Mouse (Mus musculus) cerebellum, adult 2 months (tissue): ENCODE data around the gene Mknk1. TPM values are rescaled to one million over a fixed set of nuclear protein-coding genes. Genes with fewer than 3 reads are reported as not detected.

Source experiments
- DNase-seq, 2 experiments: peaks; one replicate each; pipeline ENCODE4 v3.0.0; 2021
- H3K27ac ChIP-seq: fragments of 200-500 bp; 2 replicates; pipeline ENCODE4 v1.5.1; 2012; ENCODE audit warnings: low read length, control low read depth, inconsistent platforms; ENCODE audit not compliant: insufficient read depth
- H3K27me3 ChIP-seq: fragments of 200-500 bp; 2 replicates; pipeline ENCODE4 v1.6.1; 2012; ENCODE audit warnings: inconsistent platforms, mild to moderate bottlenecking, low read length, moderate library complexity; ENCODE audit not compliant: control insufficient read depth, insufficient read depth
- H3K4me1 ChIP-seq: fragments of 200-500 bp; 2 replicates; pipeline ENCODE4 v1.6.1; 2011; ENCODE audit warnings: low read length; ENCODE audit not compliant: control insufficient read depth, insufficient read depth
- H3K4me3 ChIP-seq: fragments of 200-500 bp; replicated peaks from 2 replicates; pipeline ENCODE3; 2011; ENCODE audit warnings: mild to moderate bottlenecking, low read depth, low read length, control low read depth; ENCODE audit not compliant: insufficient read depth
- CTCF ChIP-seq: fragments of 200-500 bp; IDR thresholded peaks from 2 replicates; pipeline ENCODE4 v1.5.1; 2011; ENCODE audit warnings: low read depth, mild to moderate bottlenecking, control low read depth, low read length, moderate library complexity, borderline replicate concordance; ENCODE audit not compliant: insufficient read depth
- POLR2A ChIP-seq: fragments of 200-500 bp; IDR thresholded peaks from 2 replicates; pipeline ENCODE4 v1.6.1; 2011; ENCODE audit warnings: low read length, control low read depth, borderline replicate concordance; ENCODE audit not compliant: insufficient read depth
- WGBS: fragments of 180-500 bp; shearing (Covaris S2); methylation state at CpG from one replicate; pipeline ENCODE4 v1.1.7; 2018; 5-methylcytosine and 5-hydroxymethylcytosine counted together
- polyA plus RNA-seq: library from polyadenylated mRNA; depleted of rRNA; stranded (reverse); fragments of >200 nt; gene quantifications from 2 replicates; pipeline ENCODE4 v1.2.3, GENCODE M21; 2012

The Mknk1 gene
- polyA plus RNA-seq, 1 experiment: 58.3 TPM

DNA sequence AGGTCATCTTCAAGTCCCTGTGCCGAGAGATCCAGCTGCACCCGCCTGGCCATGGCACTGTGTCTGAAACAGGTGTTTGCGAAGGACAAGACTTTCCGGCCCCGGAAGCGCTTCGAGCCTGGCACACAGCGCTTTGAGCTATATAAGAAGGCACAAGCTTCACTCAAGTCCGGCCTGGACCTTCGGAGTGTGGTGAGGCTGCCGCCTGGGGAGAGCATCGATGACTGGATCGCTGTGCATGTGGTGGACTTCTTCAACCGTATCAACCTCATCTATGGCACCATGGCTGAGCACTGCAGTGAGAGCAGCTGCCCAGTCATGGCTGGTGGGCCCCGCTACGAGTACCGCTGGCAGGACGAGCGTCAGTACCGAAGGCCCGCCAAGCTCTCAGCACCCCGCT is 7.8 kb upstream of the Mknk1 start:
- H3K4me1 ChIP-seq: no peaks in the 10 kb centered on the region
- H3K27ac ChIP-seq: no peak overlapping the region
- WGBS: 93% methylated on average over 22 of the region's 22 CpGs
- H3K27me3 ChIP-seq: no peaks in the 10 kb centered on the region
- DNase-seq: no peak
- TF ChIP-seq CTCF: no peak
- no peak for TF ChIP-seq POLR2A
- H3K4me3 ChIP-seq: no peak overlapping the region

DNA sequence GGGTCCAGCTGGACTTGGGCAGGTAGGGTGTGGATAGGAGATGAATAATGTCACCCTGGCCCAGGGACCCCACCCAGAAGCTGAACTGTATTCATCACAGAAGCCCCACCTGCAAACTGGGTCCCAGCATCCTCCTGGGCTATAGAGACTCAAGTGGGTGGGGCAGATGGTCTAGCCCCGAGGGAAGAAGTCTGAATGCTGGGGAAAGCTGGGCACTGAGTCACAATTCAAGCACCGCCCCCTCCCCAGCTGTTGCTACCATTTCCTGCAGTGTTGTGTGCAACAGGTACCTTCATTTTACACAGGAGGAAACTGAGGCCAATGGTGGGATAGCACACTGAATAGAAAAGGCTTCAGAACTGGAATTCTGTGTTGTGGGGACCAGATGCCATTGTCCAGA is 7.0 kb upstream of the Mknk1 start:
- H3K4me3 ChIP-seq: no peak overlapping the region
- 53% methylated on average over 2 of the region's 2 CpGs for WGBS
- H3K27ac ChIP-seq: no peak overlapping the region
- DNase-seq: no peak
- no peaks in the 10 kb centered on the region for H3K4me1 ChIP-seq
- TF ChIP-seq CTCF: no peak
- TF ChIP-seq POLR2A: no peak
- no peaks in the 10 kb centered on the region for H3K27me3 ChIP-seq

DNA sequence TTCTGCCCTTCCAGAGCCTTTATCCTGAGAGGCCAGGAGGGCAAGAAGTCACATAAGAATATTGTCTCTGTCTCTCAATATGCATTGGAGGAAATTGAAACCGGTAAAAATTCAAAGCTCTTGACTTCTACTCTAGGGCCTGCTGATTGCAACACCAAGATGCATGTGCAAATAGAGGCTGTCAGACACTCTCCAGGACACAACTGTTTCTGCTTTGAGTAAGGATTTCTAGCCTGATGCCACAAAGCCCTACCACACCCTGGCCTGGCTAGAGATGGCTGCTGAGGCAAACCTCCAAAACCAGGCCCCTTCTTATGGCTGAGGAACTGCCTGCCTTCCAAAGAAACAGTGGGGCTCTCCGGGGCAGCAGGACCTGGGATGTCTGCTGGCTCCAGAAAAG is 3.4 kb upstream of the Mknk1 start:
- DNase-seq: no peak
- Histone ChIP-seq H3K4me1 (no peaks in the 10 kb centered on the region), H3K4me3 (no peak overlapping the region), H3K27ac (no peak overlapping the region), H3K27me3 (no peaks in the 10 kb centered on the region)
- TF ChIP-seq CTCF (no peak), POLR2A (no peak)
- 50% methylated on average over 2 of the region's 2 CpGs for WGBS

DNA sequence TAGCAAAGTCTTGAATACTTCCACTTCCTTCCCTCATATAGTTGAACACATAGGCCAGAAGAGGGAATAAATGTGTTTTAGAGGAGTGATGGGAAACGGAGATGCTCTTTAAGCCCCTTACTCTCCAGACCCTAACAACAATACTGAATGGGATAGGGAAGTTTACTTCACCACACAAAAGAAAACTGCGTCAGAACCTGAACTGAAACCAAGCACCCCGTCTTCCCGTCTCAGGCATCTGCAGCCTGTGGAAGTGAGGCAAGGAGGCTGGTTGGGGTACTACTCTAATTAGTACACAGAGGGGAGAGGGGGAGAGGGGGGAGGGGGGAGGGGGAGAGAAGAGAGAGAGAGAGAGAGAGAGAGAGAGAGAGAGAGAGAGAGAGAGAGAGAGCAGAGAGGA is 802 bp upstream of the Mknk1 start:
- no peak for DNase-seq
- Histone ChIP-seq H3K27me3 (no peaks in the 10 kb centered on the region), H3K27ac (no peak overlapping the region), H3K4me1 (no peaks in the 10 kb centered on the region), H3K4me3 (no peak overlapping the region)
- TF ChIP-seq CTCF (no peak), POLR2A (no peak)
- 58% methylated on average over 4 of the region's 4 CpGs for WGBS

DNA sequence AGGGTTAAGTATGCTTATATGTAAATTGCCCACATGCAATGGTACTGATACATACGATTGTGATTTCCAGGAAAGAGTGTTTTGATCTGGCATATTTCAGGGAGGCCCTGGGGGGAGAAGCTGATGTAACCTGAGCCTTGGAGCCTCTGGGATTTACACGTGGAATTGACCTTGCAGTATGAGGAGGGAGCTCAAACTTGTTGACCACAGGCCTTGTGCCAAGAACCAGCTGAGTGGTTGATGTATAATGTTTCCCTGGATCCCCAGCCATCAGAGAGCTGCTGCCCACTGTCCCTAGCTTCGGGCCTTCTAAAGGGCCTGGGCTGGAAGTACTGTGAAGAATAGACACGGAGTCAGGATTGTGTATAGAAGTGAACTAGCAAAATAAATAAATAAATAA is 958 bp downstream of the Mknk1 start:
- Histone ChIP-seq H3K27me3 (no peaks in the 10 kb centered on the region), H3K4me1 (no peaks in the 10 kb centered on the region), H3K4me3 (no peak overlapping the region), H3K27ac (no peak overlapping the region)
- TF ChIP-seq POLR2A (no peak), CTCF (no peak)
- peak in 1 of 2 experiments; percentile 16 for DNase-seq
- WGBS: 57% methylated on average over 4 of the region's 4 CpGs

DNA sequence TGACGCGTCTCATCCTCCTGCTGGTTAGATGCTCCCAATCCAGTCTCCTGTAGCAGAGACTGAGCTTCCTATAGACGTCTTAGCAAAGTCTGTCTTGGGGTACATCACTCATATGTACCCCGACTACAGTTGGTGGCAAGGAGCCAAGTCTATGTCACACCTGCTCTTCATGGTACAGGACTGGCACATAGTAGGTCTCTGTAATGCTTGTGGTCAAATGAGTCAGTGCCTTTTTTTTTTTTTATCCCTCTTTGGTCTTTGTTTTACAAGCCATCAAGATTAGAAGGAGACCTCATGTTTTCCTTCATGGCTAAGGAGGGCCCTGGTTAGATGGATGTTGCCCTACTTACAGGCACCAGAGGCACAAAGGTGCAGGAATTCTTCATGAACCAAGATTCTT is 1.8 kb downstream of the Mknk1 start:
- Histone ChIP-seq H3K4me1 (no peaks in the 10 kb centered on the region), H3K27ac (no peak overlapping the region), H3K27me3 (no peaks in the 10 kb centered on the region), H3K4me3 (no peak overlapping the region)
- TF ChIP-seq POLR2A: no peak
- no peak for TF ChIP-seq CTCF
- 85% methylated on average over 4 of the region's 4 CpGs for WGBS
- no peak for DNase-seq

DNA sequence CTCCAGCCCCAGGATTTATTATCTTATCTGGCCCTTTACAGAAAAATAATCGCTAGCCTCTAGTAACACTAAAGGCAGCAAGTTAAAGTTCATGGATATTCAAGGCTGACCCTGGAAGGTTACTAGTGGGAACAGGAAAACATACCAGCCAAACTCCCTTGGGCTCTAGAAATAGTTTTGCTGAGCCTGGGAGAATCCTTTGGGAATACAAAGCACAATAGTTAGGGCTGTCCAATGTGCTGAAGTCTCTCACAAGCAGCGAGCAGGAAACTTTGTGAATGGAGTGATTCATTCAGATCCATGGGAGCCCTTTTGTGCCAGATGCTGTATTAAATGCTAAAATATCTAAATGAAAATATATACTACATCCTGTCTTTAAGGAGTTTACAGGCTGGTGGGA is 7.7 kb downstream of the Mknk1 start:
- 86% methylated on average over 2 of the region's 2 CpGs for WGBS
- DNase-seq: no peak
- H3K27ac ChIP-seq: no peak overlapping the region
- H3K27me3 ChIP-seq: no peaks in the 10 kb centered on the region
- H3K4me3 ChIP-seq: no peak overlapping the region
- H3K4me1 ChIP-seq: peaks cover 5% of the 10 kb centered on the region; the same call in 1 of the 2 replicates
- TF ChIP-seq CTCF: no peak
- TF ChIP-seq POLR2A: no peak

DNA sequence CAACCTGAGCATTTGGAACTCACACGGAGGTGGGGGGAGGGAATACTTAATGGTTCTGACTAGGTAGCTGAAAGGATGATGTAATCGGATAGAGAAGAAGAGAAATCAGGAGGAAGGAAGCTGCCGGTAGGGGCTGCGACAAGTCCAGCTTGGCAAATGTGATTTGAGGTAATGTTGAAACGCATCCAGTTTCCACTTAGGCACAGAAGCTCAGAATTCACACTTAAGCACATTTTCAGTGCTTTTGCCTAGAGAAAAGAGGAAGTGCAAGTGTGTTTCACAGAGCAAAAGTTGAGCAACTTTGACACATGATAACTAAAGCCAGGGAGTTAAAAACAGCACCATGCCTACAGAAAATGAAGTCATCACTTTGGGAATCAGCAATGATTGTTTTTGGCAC is 8.4 kb downstream of the Mknk1 start:
- TF ChIP-seq POLR2A: no peak
- Histone ChIP-seq H3K27ac (no peak overlapping the region), H3K27me3 (no peaks in the 10 kb centered on the region), H3K4me1 (peaks cover 5% of the 10 kb centered on the region; the same call in 1 of the 2 replicates), H3K4me3 (no peak overlapping the region)
- WGBS: 22% methylated on average over 5 of the region's 5 CpGs
- peak in 1 of 2 experiments; percentile 20 for DNase-seq
